In genomic region chr15:103479080-103479606, GRCm38 (mm10) we compare ENCODE assay signal across 21 mouse cellular contexts. TPM values are rescaled to one million over a fixed set of nuclear protein-coding genes. Genes with fewer than 3 reads are reported as not detected.
"Had no signal": no experiment of that assay in that cellular context is flagged by ENCODE, and none has a peak within 500 bp of the region (broad histone marks: within the 10 kb centered on the region; RNA-seq: fewer than 3 reads in every experiment).

No protein-coding gene starts in this region.

- H3K27me3 ChIP-seq: limb, embryonic 12.5 days; limb, embryonic 15.5 days; liver, embryonic 12.5 days; liver, embryonic 15.5 days; lung, embryonic 15.5 days; neural tube, embryonic 12.5 days; neural tube, embryonic 15.5 days had no signal

- H3K27ac ChIP-seq: limb, embryonic 12.5 days; limb, embryonic 15.5 days; liver, embryonic 12.5 days; liver, embryonic 15.5 days; lung, embryonic 15.5 days; neural tube, embryonic 12.5 days; neural tube, embryonic 15.5 days had no signal

- DNase-seq: kidney, adult 18-20 months; kidney, adult 9 months; kidney, postnatal 14 days; left cerebral cortex, postnatal 4 days; lung, postnatal 10 days; midbrain, embryonic 14.5 days; retina, postnatal 1 day; right cerebral cortex, postnatal 25 days; spleen, adult 18-20 months; thymus, adult 2 months; thymus, postnatal 14 days; thymus, postnatal 4 days had no signal

- H3K4me2 ChIP-seq: limb, embryonic 12.5 days; limb, embryonic 15.5 days; liver, embryonic 12.5 days; liver, embryonic 15.5 days; lung, embryonic 15.5 days; midbrain, embryonic 11.5 days; neural tube, embryonic 12.5 days; neural tube, embryonic 15.5 days had no signal

- H3K4me3 ChIP-seq: limb, embryonic 12.5 days; limb, embryonic 15.5 days; liver, embryonic 12.5 days; liver, embryonic 15.5 days; lung, embryonic 15.5 days; neural tube, embryonic 12.5 days; neural tube, embryonic 15.5 days had no signal

- ATAC-seq: liver, embryonic 12.5 days had no signal

- H3K36me3 ChIP-seq: limb, embryonic 12.5 days; limb, embryonic 15.5 days; liver, embryonic 12.5 days; lung, embryonic 15.5 days; neural tube, embryonic 12.5 days; neural tube, embryonic 15.5 days had no signal

- H3K9me3 ChIP-seq: limb, embryonic 12.5 days; limb, embryonic 15.5 days; liver, embryonic 12.5 days; liver, embryonic 15.5 days; lung, embryonic 15.5 days; neural tube, embryonic 12.5 days; neural tube, embryonic 15.5 days had no signal

- H3K4me1 ChIP-seq: limb, embryonic 15.5 days; liver, embryonic 12.5 days; liver, embryonic 15.5 days; lung, embryonic 15.5 days; neural tube, embryonic 12.5 days; neural tube, embryonic 15.5 days had no signal

- H3K9ac ChIP-seq: limb, embryonic 12.5 days; limb, embryonic 15.5 days; liver, embryonic 12.5 days; liver, embryonic 15.5 days; lung, embryonic 15.5 days; neural tube, embryonic 12.5 days; neural tube, embryonic 15.5 days had no signal

RNA-seq across cellular contexts. Expression of gene Gtsf2, which starts 30.9 kb away (rescaled TPM):
- polyA plus RNA-seq: kidney, embryonic 16.5 days; limb, embryonic 12.5 days; limb, embryonic 15.5 days; liver, embryonic 12.5 days; liver, embryonic 15.5 days; lung, embryonic 15.5 days; midbrain, embryonic 11.5 days; midbrain, embryonic 14.5 days; neural tube, embryonic 12.5 days; neural tube, embryonic 15.5 days; thymus, adult 2 months had no signal

RNA-seq across cellular contexts. Expression of gene Gtsf1, which starts 48.9 kb away (rescaled TPM):
- polyA plus RNA-seq: limb, embryonic 12.5 days; limb, embryonic 15.5 days; liver, embryonic 12.5 days; liver, embryonic 15.5 days; midbrain, embryonic 11.5 days; neural tube, embryonic 12.5 days; neural tube, embryonic 15.5 days; thymus, adult 2 months had no signal
